In genomic region chr11:114676896-114677530, GRCm38 (mm10) we compare ENCODE assay signal across 8 mouse cellular contexts. TPM values are rescaled to one million over a fixed set of nuclear protein-coding genes. Genes with fewer than 3 reads are reported as not detected.
DNase-seq lines count a peak whose midpoint lies in the region; ATAC-seq and TF ChIP-seq lines count a peak whose summit lies in the region.

No protein-coding gene starts in this region.

- intact Hi-C loops in left cerebral cortex, postnatal 14 days (cut with DNase I) = loop anchor here (5.0 to 10.0 kb wide), 2 partner anchors 58 to 110 kb away; no protein-coding TSS in a partner anchor

- no peaks in the 10 kb centered on the region for H3K27me3 ChIP-seq in lung, embryonic 14.5 days (ENCODE audit: insufficient read depth, low read length)
- H3K27me3 ChIP-seq in forebrain, embryonic 11.5 days (ENCODE audit: control insufficient read depth, insufficient read depth, low read length) = peaks cover 4% of the 10 kb centered on the region; the same call in 1 of the 2 replicates
- H3K27me3 ChIP-seq in intestine, embryonic 14.5 days (replicated peaks; ENCODE audit: control insufficient read depth, insufficient read depth, low read length) = peaks cover 4% of the 10 kb centered on the region; the same call in 1 of the 2 replicates
- H3K27me3 ChIP-seq in neural tube, embryonic 12.5 days (replicated peaks) = peaks cover 6% of the 10 kb centered on the region; the same call in 1 of the 2 replicates

- no peak for DNase-seq in lung, embryonic 14.5 days
- no peak for DNase-seq in lung, adult 18-20 months
- no peak for DNase-seq in forebrain, embryonic 11.5 days (ENCODE audit: low spot score)
- no peak for DNase-seq in intestine, embryonic 14.5 days (ENCODE audit: low spot score)
- DNase-seq in left cerebral cortex, postnatal 14 days (ENCODE audit: low spot score in 2 of 2) = no peak
- no peak for DNase-seq in right cerebral cortex, postnatal 14 days
- DNase-seq in adrenal gland, postnatal 25 days = no peak

- H3K27ac ChIP-seq in lung, embryonic 14.5 days (ENCODE audit: low read depth) = no peak overlapping the region
- no peak overlapping the region for H3K27ac ChIP-seq in forebrain, embryonic 11.5 days (ENCODE audit: low read depth, low read length)
- no peak overlapping the region for H3K27ac ChIP-seq in intestine, embryonic 14.5 days (ENCODE audit: low read depth)
- H3K27ac ChIP-seq in neural tube, embryonic 12.5 days = no peak overlapping the region

- ATAC-seq in lung, embryonic 14.5 days (ENCODE audit: insufficient read depth) = no peak
- no peak for ATAC-seq in forebrain, embryonic 11.5 days (replicated peaks; ENCODE audit: low FRiP score)
- no peak for ATAC-seq in intestine, embryonic 14.5 days (replicated peaks; ENCODE audit: low FRiP score, low TSS enrichment, low read depth)
- no peak for ATAC-seq in neural tube, embryonic 12.5 days (ENCODE audit: low FRiP score, low read depth)

- no peak overlapping the region for H3K4me3 ChIP-seq in lung, embryonic 14.5 days (ENCODE audit: low read depth, low read length)
- H3K4me3 ChIP-seq in forebrain, embryonic 11.5 days (ENCODE audit: low read depth, low read length) = no peak overlapping the region; the same call in 1 of the 2 replicates
- no peak overlapping the region for H3K4me3 ChIP-seq in intestine, embryonic 14.5 days (ENCODE audit: low read depth, low read length)
- H3K4me3 ChIP-seq in neural tube, embryonic 12.5 days = peak overlapping the region; percentile 53

- no peaks in the 10 kb centered on the region for H3K9me3 ChIP-seq in lung, embryonic 14.5 days (ENCODE audit: low read depth, low read length)
- H3K9me3 ChIP-seq in forebrain, embryonic 11.5 days (ENCODE audit: control insufficient read depth, low read length) = no peaks in the 10 kb centered on the region
- no peaks in the 10 kb centered on the region for H3K9me3 ChIP-seq in intestine, embryonic 14.5 days (ENCODE audit: control insufficient read depth, low read length)
- H3K9me3 ChIP-seq in neural tube, embryonic 12.5 days = no peaks in the 10 kb centered on the region

- peak overlapping the region; percentile 99 for H3K4me2 ChIP-seq in lung, embryonic 14.5 days
- peak overlapping the region; percentile 97; the same call in 1 of the 2 replicates for H3K4me2 ChIP-seq in forebrain, embryonic 11.5 days (ENCODE audit: low read depth, low read length, severe bottlenecking)
- peak overlapping the region; percentile 99 for H3K4me2 ChIP-seq in intestine, embryonic 14.5 days (ENCODE audit: low read length)
- H3K4me2 ChIP-seq in neural tube, embryonic 12.5 days (replicated peaks) = peak overlapping the region; percentile 91

- H3K9ac ChIP-seq in lung, embryonic 14.5 days = peak overlapping the region; percentile 65; the same call in 1 of the 2 replicates
- H3K9ac ChIP-seq in forebrain, embryonic 11.5 days (ENCODE audit: low read length) = no peak overlapping the region
- no peak overlapping the region for H3K9ac ChIP-seq in intestine, embryonic 14.5 days (ENCODE audit: low read length)
- peak overlapping the region; percentile 71 for H3K9ac ChIP-seq in neural tube, embryonic 12.5 days

- no peak for TF ChIP-seq CTCF in lung, embryonic 14.5 days (IDR thresholded peaks at IDR 0.05; ENCODE audit: low read depth)

- H3K4me1 ChIP-seq in lung, embryonic 14.5 days (ENCODE audit: insufficient read depth) = peaks cover 22% of the 10 kb centered on the region
- H3K4me1 ChIP-seq in forebrain, embryonic 11.5 days (replicated peaks; ENCODE audit: control insufficient read depth, insufficient read depth, low read length) = peaks cover 7% of the 10 kb centered on the region; the same call in 1 of the 2 replicates
- H3K4me1 ChIP-seq in intestine, embryonic 14.5 days (replicated peaks; ENCODE audit: control insufficient read depth, insufficient read depth, low read length) = peaks cover 13% of the 10 kb centered on the region; the same call in 1 of the 2 replicates
- H3K4me1 ChIP-seq in neural tube, embryonic 12.5 days = peaks cover 38% of the 10 kb centered on the region

- WGBS in lung, embryonic 14.5 days = 51% methylated on average over 7 of the region's 9 CpGs
- WGBS in forebrain, embryonic 11.5 days = 56% methylated on average over 8 of the region's 9 CpGs
- WGBS in intestine, embryonic 14.5 days = 57% methylated on average over 9 of the region's 9 CpGs
- WGBS in neural tube, embryonic 12.5 days = 53% methylated on average over 7 of the region's 9 CpGs

- H3K36me3 ChIP-seq in lung, embryonic 14.5 days (ENCODE audit: insufficient read depth) = peaks cover 18% of the 10 kb centered on the region
- peaks cover 7% of the 10 kb centered on the region; the same call in 1 of the 2 replicates for H3K36me3 ChIP-seq in forebrain, embryonic 11.5 days (ENCODE audit: control insufficient read depth, insufficient read depth, low read length)
- peaks cover 18% of the 10 kb centered on the region for H3K36me3 ChIP-seq in intestine, embryonic 14.5 days (ENCODE audit: control insufficient read depth, insufficient read depth, low read length)
- H3K36me3 ChIP-seq in neural tube, embryonic 12.5 days = peaks cover 19% of the 10 kb centered on the region

RNA-seq across cellular contexts. Expression of gene Ttyh2, which starts 1.8 kb away (rescaled TPM):
- polyA plus RNA-seq in lung, embryonic 14.5 days (2014; fragmentation: Nextera tagmentation; extraction: Ambion mirVana) = 12.1 and 13.1 TPM in 2 replicates
- polyA plus RNA-seq in forebrain, embryonic 11.5 days (2014; fragmentation: Nextera tagmentation; extraction: Ambion mirVana) = 10.5 and 11.7 TPM in 2 replicates
- 17.7 and 19.9 TPM in 2 replicates for polyA plus RNA-seq in intestine, embryonic 14.5 days (2014; fragmentation: Nextera tagmentation; extraction: Ambion mirVana)
- polyA plus RNA-seq in neural tube, embryonic 12.5 days (2016; fragmentation: Nextera tagmentation; extraction: Ambion mirVana) = 21.6 and 23.8 TPM in 2 replicates
- 10 to 100 TPM; 24.0 to 24.6 TPM for total RNA-seq in left cerebral cortex, postnatal 14 days (2021)
- total RNA-seq in adrenal gland, postnatal 25 days (2021) = 120 and 145 TPM in 2 replicates

RNA-seq across cellular contexts. Expression of gene Rpl38, which starts 8.7 kb away (rescaled TPM):
- 978 and 1,085 TPM in 2 replicates for polyA plus RNA-seq in lung, embryonic 14.5 days (2014; fragmentation: Nextera tagmentation; extraction: Ambion mirVana)
- polyA plus RNA-seq in forebrain, embryonic 11.5 days (2014; fragmentation: Nextera tagmentation; extraction: Ambion mirVana) = 852 and 943 TPM in 2 replicates
- 1,083 and 1,275 TPM in 2 replicates for polyA plus RNA-seq in intestine, embryonic 14.5 days (2014; fragmentation: Nextera tagmentation; extraction: Ambion mirVana)
- 855 and 903 TPM in 2 replicates for polyA plus RNA-seq in neural tube, embryonic 12.5 days (2016; fragmentation: Nextera tagmentation; extraction: Ambion mirVana)
- 100 to 1,000 TPM; 737 to 799 TPM for total RNA-seq in left cerebral cortex, postnatal 14 days (2021)
- total RNA-seq in adrenal gland, postnatal 25 days (2021) = 1,060 and 1,162 TPM in 2 replicates

RNA-seq across cellular contexts. Expression of gene Dnaic2, which starts 50.2 kb away (rescaled TPM):
- polyA plus RNA-seq in lung, embryonic 14.5 days (2014; fragmentation: Nextera tagmentation; extraction: Ambion mirVana) = 0.16 and 0.85 TPM in 2 replicates
- polyA plus RNA-seq in forebrain, embryonic 11.5 days (2014; fragmentation: Nextera tagmentation; extraction: Ambion mirVana) = 0.96 and 1.1 TPM in 2 replicates
- 0.14 and 0.24 TPM in 2 replicates for polyA plus RNA-seq in intestine, embryonic 14.5 days (2014; fragmentation: Nextera tagmentation; extraction: Ambion mirVana)
- 3.0 and 4.2 TPM in 2 replicates for polyA plus RNA-seq in neural tube, embryonic 12.5 days (2016; fragmentation: Nextera tagmentation; extraction: Ambion mirVana)
- total RNA-seq in left cerebral cortex, postnatal 14 days (2021) = 1 to 10 TPM in 1 of 2 experiments, under 1 TPM in 1; 0.99 to 1.8 TPM
- total RNA-seq in adrenal gland, postnatal 25 days (2021) = 0.67 and 1.2 TPM in 2 replicates

Comparison
In these comparisons a context has a peak if more than half of its experiments do, and no peak if none do; other contexts are left out.
1. H3K9ac ChIP-seq: peak in lung, embryonic 14.5 days (single experiment) and neural tube, embryonic 12.5 days (single experiment); none in forebrain, embryonic 11.5 days (single experiment) and intestine, embryonic 14.5 days (single experiment).
2. Peak in every context shown above with its lines, with median percentiles within 50 percentile points of each other: H3K4me2 ChIP-seq.